Mouse (Mus musculus) liver (tissue): ENCODE measurements around the gene Sval2.

ENCODE experiments used
- DNase-seq: peaks from one replicate; pipeline ENCODE4 v3.0.0-alpha.2; 2020; ENCODE audit warnings: mixed read lengths

Gene Sval2

GRCm38 (mm10) chr6:41852689-41853088 is at the start of gene Sval2:
TSS of gene Sval2 (plus strand) at chr6:41852989.
- no peak for DNase-seq

DNA sequence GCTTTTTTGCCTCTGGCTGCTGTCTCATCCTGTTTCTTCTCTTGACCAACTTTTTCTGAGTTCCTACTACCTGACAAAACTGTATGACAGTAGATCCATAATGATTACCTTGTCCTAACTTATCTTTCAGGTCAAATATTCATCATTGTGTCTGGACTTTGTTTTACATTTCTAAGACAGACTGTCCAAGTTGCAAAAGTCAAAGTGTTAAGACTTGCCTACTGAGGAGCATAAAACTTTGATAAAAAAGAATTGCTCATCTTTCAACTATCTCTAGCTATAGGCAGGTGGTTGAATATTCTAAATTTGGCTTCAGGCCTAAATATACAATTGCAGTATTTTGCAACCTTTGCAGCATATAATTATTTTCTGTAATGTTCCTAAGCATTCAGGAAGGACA is 28.7 kb upstream of the Sval2 start:
- DNase-seq: no peak

GRCm38 (mm10) chr6:41829516-41829915 is 23.3 kb upstream of the Sval2 start:
- DNase-seq: no peak

DNA sequence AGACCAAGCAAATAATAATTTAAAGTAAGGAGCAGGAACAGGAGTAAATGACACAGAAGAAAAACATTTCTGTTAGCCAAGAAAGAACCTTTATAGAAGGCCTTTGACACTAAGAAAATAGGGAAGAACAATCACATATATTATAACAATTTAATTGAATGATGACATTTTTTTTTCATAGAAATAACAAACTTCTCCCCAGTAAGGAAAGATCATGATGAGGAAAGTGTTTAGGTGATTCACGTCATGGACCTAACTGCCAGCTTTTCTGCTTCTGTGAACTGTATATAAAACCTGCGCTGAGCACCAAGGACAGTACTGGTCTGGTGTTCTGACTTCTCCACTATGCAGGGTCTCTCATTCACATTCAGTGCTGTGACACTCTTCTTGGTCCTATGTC is 5.6 kb upstream of the Sval2 start, which contains the start of gene Pip:
TSS of gene Pip (plus strand) at position 301 of the 400 bp plus-strand sequence.
- no peak for DNase-seq

DNA sequence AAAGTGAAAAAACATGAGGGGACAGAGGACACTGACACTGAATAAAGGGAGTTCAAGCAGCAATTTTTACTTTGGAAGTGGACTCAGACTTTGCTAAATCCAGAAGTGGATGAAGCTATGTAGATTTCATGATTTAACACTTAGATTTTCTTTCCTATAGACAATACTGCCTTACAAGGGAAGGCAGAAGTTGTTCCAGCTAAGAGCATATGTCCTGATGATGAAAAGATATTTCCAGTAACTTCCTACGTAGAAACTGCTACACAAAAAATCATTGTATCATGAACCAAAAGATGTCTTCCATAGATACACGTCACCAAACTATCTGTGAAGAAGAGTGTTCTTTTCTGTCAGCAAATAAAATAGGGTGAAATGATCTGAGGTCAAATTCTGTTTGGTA is 11.2 kb downstream of the Sval2 start:
- no peak for DNase-seq

DNA sequence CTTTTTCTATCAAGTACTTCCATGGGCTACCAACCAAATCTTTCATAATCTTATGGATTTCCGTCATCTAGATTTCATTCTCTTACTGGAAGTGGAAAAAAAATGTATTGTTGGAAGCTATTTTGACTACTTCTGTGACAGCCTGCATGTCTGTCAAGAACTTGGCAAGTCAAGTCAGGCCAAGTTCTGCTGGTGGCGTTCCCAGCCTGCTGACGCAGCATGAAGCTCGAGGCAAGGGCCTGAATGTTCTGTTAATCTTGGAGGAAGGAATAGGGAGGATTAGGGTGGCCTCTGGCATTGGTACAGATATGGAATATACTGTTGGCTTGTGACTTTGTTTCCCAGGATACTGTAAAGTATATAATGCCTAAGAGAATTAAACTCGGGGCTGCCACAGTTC is 58.8 kb downstream of the Sval2 start:
- DNase-seq: no peak
